Mouse (Mus musculus) E14TG2a.4 (cell line): ENCODE measurements around the gene Xaf1.
A peak's percentile ranks its signal among the peaks of the same experiment; 100 is the strongest.

Experiments
- H3K27me3 ChIP-seq: 2 replicates; pipeline ENCODE4 v1.6.1; 2014; ENCODE audit warnings: low read length, control low read depth; ENCODE audit not compliant: insufficient read depth
- H3K36me3 ChIP-seq: 2 replicates; pipeline ENCODE4 v1.6.1; 2014; ENCODE audit warnings: low read length, control low read depth; ENCODE audit not compliant: insufficient read depth
- H3K4me1 ChIP-seq: replicated peaks from 2 replicates; pipeline ENCODE4 v1.6.1; 2014; ENCODE audit warnings: low read depth, low read length, control low read depth
- H3K4me3 ChIP-seq: replicated peaks from 2 replicates; pipeline ENCODE4 v1.5.1; 2014; ENCODE audit warnings: mild to moderate bottlenecking, low read length
- H3K9me3 ChIP-seq: 2 replicates; pipeline ENCODE4 v1.6.1; 2014; ENCODE audit warnings: low read length, control low read depth
- CTCF ChIP-seq: conservative IDR thresholded peaks from 2 replicates; pipeline ENCODE4 v1.5.1; 2014; ENCODE audit warnings: low read length
- NANOG ChIP-seq: IDR thresholded peaks from 2 replicates; pipeline ENCODE4 v1.6.1; 2014; ENCODE audit warnings: borderline replicate concordance, low read length, mixed read lengths
- POU5F1 ChIP-seq: IDR thresholded peaks from 2 replicates; pipeline ENCODE4 v1.6.1; 2014; ENCODE audit warnings: low read length, borderline replicate concordance

Xaf1 gene

DNA sequence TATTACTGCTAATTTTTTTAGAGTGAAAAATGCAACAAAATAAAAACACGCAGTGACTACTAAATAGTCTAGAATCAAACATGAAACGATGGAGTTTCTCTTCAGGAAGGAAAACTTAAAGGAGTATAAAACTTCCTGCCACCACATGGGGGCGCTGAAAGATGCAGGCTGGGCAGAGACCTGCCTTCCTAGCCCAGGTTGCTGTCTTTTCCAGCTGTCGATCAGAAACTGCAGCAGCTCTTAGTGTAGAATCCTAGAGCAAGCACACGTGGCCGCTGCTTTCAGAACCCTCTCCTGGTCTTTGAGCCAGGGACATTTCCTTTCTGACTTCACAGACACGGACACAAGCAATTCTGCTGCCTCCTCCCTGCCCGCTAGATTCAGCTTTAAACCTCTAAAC is 42.5 kb downstream of the Xaf1 start:
- H3K36me3 ChIP-seq, result peaks cover 21% of the 10 kb centered on the region; the same call in 1 of the 2 replicates
- H3K4me1 ChIP-seq, result peaks cover 38% of the 10 kb centered on the region
- no peaks in the 10 kb centered on the region for H3K27me3 ChIP-seq
- no peaks in the 10 kb centered on the region for H3K9me3 ChIP-seq
- no peak for TF ChIP-seq NANOG
- no peak for TF ChIP-seq POU5F1
- peak; percentile 74 for TF ChIP-seq CTCF
- H3K4me3 ChIP-seq, result 0 out of 2 replicates have a peak overlapping the region, but pooled peaks have one; percentile 14

- Histone ChIP-seq H3K4me3 (peak overlapping the region; percentile 14; the same call in 1 of the 2 replicates), H3K27me3 (no peaks in the 10 kb centered on the region), H3K9me3 (no peaks in the 10 kb centered on the region), H3K4me1 (peaks cover 44% of the 10 kb centered on the region), H3K36me3 (peaks cover 21% of the 10 kb centered on the region; the same call in 1 of the 2 replicates)
- TF ChIP-seq CTCF (no peak), NANOG (no peak)
Measured at GRCm38 (mm10) chr11:72344486-72344885, 43.1 kb downstream of the Xaf1 start.

DNA sequence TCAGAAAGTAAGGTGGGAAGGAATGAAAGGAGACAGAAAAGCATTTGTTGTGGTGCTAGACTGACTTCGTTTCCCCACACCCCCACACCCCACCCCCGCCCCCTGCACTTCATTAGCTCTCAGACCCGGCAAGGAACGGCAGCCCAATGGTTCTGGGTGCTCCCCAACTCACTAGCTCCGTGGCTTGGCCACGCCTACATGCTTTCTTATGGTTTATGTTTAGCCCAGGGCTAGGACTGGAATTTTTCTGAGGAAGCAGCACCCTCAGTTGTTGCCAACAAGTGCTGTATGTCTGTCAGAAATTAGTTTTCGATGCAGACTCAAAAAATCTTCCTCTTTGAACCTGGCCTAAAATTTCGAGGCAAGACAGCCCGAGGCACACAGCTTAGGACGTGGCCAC is 47.1 kb downstream of the Xaf1 start:
- no peaks in the 10 kb centered on the region for H3K9me3 ChIP-seq
- H3K4me3 ChIP-seq, result no peak overlapping the region
- TF ChIP-seq POU5F1 (no peak), NANOG (no peak), CTCF (no peak)
- no peaks in the 10 kb centered on the region for H3K27me3 ChIP-seq
- H3K4me1 ChIP-seq, result peaks cover 55% of the 10 kb centered on the region
- H3K36me3 ChIP-seq, result peaks cover 38% of the 10 kb centered on the region

GRCm38 (mm10) chr11:72349016-72349415 is 47.6 kb downstream of the Xaf1 start:
- no peak for TF ChIP-seq POU5F1
- no peak for TF ChIP-seq CTCF
- no peak for TF ChIP-seq NANOG
- Histone ChIP-seq H3K4me3 (no peak overlapping the region), H3K27me3 (no peaks in the 10 kb centered on the region), H3K36me3 (peaks cover 39% of the 10 kb centered on the region), H3K4me1 (peaks cover 54% of the 10 kb centered on the region), H3K9me3 (no peaks in the 10 kb centered on the region)

GRCm38 (mm10) chr11:72349652-72350051 is 48.2 kb downstream of the Xaf1 start:
- H3K9me3 ChIP-seq, result no peaks in the 10 kb centered on the region
- H3K27me3 ChIP-seq, result no peaks in the 10 kb centered on the region
- no peak overlapping the region for H3K4me3 ChIP-seq
- peaks cover 51% of the 10 kb centered on the region for H3K4me1 ChIP-seq
- no peak for TF ChIP-seq POU5F1
- no peak for TF ChIP-seq NANOG
- no peak for TF ChIP-seq CTCF
- H3K36me3 ChIP-seq, result peaks cover 44% of the 10 kb centered on the region

DNA sequence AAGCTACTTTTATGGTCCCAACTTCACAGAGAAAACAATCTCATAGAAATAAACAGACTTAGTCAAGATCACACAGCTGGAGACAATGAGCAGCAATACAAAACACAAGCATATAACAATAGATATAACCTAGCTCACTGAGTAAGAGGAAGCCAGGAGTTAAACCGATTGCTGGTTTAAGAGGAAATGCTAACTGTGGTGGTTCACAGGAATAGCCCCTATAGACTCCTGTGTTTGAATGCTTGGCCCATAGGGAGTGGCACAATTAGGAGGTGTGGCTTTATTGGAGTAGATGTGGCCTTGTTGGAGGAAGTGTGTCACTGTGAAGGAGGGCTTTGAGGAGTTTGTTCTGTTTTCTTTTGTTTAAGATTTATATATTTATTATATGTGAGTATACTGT is 50.8 kb downstream of the Xaf1 start:
- H3K27me3 ChIP-seq, result no peaks in the 10 kb centered on the region
- TF ChIP-seq CTCF (no peak), NANOG (no peak), POU5F1 (no peak)
- peaks cover 27% of the 10 kb centered on the region for H3K36me3 ChIP-seq
- no peaks in the 10 kb centered on the region for H3K9me3 ChIP-seq
- no peak overlapping the region for H3K4me3 ChIP-seq
- H3K4me1 ChIP-seq, result peaks cover 66% of the 10 kb centered on the region

DNA sequence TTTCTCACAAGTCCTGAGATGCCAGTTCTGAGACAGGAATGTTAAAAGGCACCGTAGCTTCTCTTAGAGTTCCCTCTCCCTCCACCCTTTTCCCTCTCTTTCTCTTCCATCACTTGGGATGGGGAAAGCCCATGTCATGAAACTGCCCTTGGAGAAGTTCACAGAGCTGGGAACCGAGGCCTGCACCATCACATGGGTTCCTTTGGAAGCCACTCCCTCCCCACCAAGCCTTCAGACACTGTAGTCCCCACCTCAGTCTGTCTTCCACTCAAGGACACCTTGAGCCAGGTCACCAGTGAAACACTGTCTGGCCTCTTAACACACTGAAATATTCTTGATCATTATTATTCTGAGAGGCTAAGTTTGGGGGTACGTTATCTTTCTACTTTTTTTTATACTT is 51.8 kb downstream of the Xaf1 start:
- Histone ChIP-seq H3K36me3 (peaks cover 27% of the 10 kb centered on the region), H3K9me3 (no peaks in the 10 kb centered on the region), H3K4me3 (no peak overlapping the region), H3K27me3 (no peaks in the 10 kb centered on the region), H3K4me1 (peaks cover 66% of the 10 kb centered on the region)
- TF ChIP-seq CTCF (no peak), POU5F1 (no peak), NANOG (no peak)

- Histone ChIP-seq H3K36me3 (peaks cover 27% of the 10 kb centered on the region), H3K27me3 (no peaks in the 10 kb centered on the region)
- TF ChIP-seq NANOG, result no peak
- no peak for TF ChIP-seq POU5F1
- peak; percentile 86 for TF ChIP-seq CTCF
Measured at GRCm38 (mm10) chr11:72354971-72355728, 53.7 kb downstream of the Xaf1 start.

GRCm38 (mm10) chr11:72361385-72362346 is 60.2 kb downstream of the Xaf1 start:
- peaks cover 29% of the 10 kb centered on the region for H3K4me1 ChIP-seq
- peaks cover 5% of the 10 kb centered on the region; the same call in 1 of the 2 replicates for H3K27me3 ChIP-seq
- no peaks in the 10 kb centered on the region for H3K36me3 ChIP-seq
- peak overlapping the region; percentile 68 for H3K4me3 ChIP-seq
- no peak for TF ChIP-seq CTCF
- TF ChIP-seq POU5F1, result no peak
- TF ChIP-seq NANOG, result no peak
- no peaks in the 10 kb centered on the region for H3K9me3 ChIP-seq

More at GRCm38 (mm10) chr11:72354971-72355728, 53.7 kb downstream of the Xaf1 start:
- Histone ChIP-seq H3K9me3 (no peaks in the 10 kb centered on the region), H3K4me3 (peak overlapping the region; percentile 66), H3K4me1 (peaks cover 51% of the 10 kb centered on the region)
